Mouse (Mus musculus) lung, postnatal 0 days (tissue): ENCODE data around the gene Tsc2. TPM values are rescaled to one million over a fixed set of nuclear protein-coding genes. Genes with fewer than 3 reads are reported as not detected.

Source experiments
- ATAC-seq: fragments of 200-750 bp; cut with Nextera tagmentation; 2 replicates; pipeline ENCODE4 v1.8.0; 2017; ENCODE audit warnings: moderate library complexity
- DNase-seq: peaks from one replicate; pipeline ENCODE4 v3.0.0-alpha.2; 2016; ENCODE audit warnings: low spot score
- H3K27ac ChIP-seq: fragments of 300-500 bp; sonication (generic); 2 replicates; pipeline ENCODE4 v1.5.1; 2014; ENCODE audit warnings: antibody characterized with exemption, mild to moderate bottlenecking, low read length, mixed read lengths
- H3K27me3 ChIP-seq: fragments of 300-500 bp; sonication (generic); replicated peaks from 2 replicates; pipeline ENCODE4 v1.6.1; 2014; ENCODE audit warnings: low read length, mixed read lengths; ENCODE audit not compliant: insufficient read depth
- H3K36me3 ChIP-seq: fragments of 300-500 bp; sonication (generic); 2 replicates; pipeline ENCODE4 v1.6.1; 2014; ENCODE audit warnings: low read length, mixed read lengths; ENCODE audit not compliant: insufficient read depth
- H3K4me1 ChIP-seq: fragments of 300-500 bp; sonication (generic); 2 replicates; pipeline ENCODE4 v1.6.1; 2014; ENCODE audit warnings: antibody characterized with exemption, low read depth, low read length, mixed read lengths; ENCODE audit not compliant: insufficient read depth
- H3K4me2 ChIP-seq: fragments of 300-500 bp; sonication (generic); replicated peaks from 2 replicates; pipeline ENCODE4 v1.6.1; 2014; ENCODE audit warnings: low read depth, mild to moderate bottlenecking, low read length, moderate library complexity, mixed read lengths
- H3K4me3 ChIP-seq: fragments of 300-500 bp; sonication (generic); 2 replicates; pipeline ENCODE4 v1.5.1; 2014; ENCODE audit warnings: low read depth, low read length
- H3K9ac ChIP-seq: fragments of 300-500 bp; sonication (generic); replicated peaks from 2 replicates; pipeline ENCODE4 v1.6.1; 2014; ENCODE audit warnings: low read depth, mild to moderate bottlenecking
- H3K9me3 ChIP-seq: fragments of 300-500 bp; sonication (generic); 2 replicates; pipeline ENCODE4 v1.6.1; 2016; ENCODE audit warnings: low read length, mixed read lengths
- CTCF ChIP-seq: IDR thresholded peaks from 2 replicates; pipeline ENCODE4 v1.5.1; 2016; ENCODE audit warnings: antibody characterized with exemption, mild to moderate bottlenecking
- EP300 ChIP-seq: IDR thresholded peaks from 2 replicates; pipeline ENCODE4 v1.6.1; 2016; ENCODE audit warnings: antibody characterized with exemption, mild to moderate bottlenecking, control low read depth
- WGBS: fragments of 180-500 bp; shearing (Covaris S2); extraction: QIAGEN DNeasy Blood & Tissue Kit; methylation state at CpG from one replicate; pipeline ENCODE4 v1.1.7; 2014; 5-methylcytosine and 5-hydroxymethylcytosine counted together
- polyA plus RNA-seq: library from polyadenylated mRNA; unstranded; fragments of >200 nt; fragmentation: Nextera tagmentation; extraction: Ambion mirVana; gene quantifications from 2 replicates; pipeline ENCODE4 v1.2.1, GENCODE M21; 2015

The Tsc2 gene
- polyA plus RNA-seq, 1 experiment from 2014 or later, result 31.7 TPM

GRCm38 (mm10) chr17:24551050-24551444 lies 81.4 kb downstream of the Tsc2 start:
- no peaks in the 10 kb centered on the region for H3K9me3 ChIP-seq
- H3K4me2 ChIP-seq, result peak overlapping the region; percentile 87
- ATAC-seq (no peak), DNase-seq (no peak)
- 0 out of 2 replicates have a peak, but pooled peaks cover 3% of the 10 kb centered on the region for H3K4me1 ChIP-seq
- H3K27ac ChIP-seq, result peak overlapping the region; percentile 96; the same call in 1 of the 2 replicates
- H3K27me3 ChIP-seq, result no peaks in the 10 kb centered on the region
- TF ChIP-seq CTCF, result no peak
- no peak for TF ChIP-seq EP300
- 47% methylated on average over 3 of the region's 3 CpGs for WGBS
- peak overlapping the region; percentile 73 for H3K9ac ChIP-seq
- H3K4me3 ChIP-seq, result peak overlapping the region; percentile 80
- H3K36me3 ChIP-seq, result no peaks in the 10 kb centered on the region

DNA sequence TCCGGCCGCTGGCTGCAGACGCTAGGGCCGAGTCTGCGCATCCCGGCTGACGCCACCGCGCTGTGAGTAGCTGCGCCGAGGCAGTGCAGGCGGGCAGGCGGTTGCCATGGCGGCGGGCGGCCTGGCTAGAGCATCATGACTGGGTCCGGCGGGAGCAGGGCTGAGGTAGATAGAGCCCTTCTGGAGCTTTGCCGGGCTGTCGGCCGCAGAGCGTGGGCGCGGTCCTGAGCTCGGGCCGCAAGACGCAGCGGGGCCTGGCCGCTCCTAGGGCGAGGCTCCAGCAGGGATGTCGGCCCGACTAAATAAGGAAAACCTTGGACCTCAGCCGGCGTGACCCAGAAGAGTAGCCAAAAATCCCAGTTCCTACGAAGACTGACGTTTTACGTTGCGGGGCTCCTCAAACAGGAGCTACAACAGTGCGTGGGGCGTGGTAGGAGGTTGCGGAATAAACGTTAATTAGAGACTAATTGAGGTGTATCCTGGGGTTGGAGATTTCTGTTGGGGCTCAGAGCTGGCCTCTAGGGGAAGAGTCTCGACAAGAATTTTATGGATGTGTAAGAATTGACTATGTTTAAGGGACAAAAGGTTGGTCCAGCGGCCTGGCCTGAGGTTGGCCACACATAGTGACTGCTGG lies 81.9 kb downstream of the Tsc2 start:
- peak overlapping the region; percentile 87 for H3K4me2 ChIP-seq
- H3K9ac ChIP-seq, result peak overlapping the region; percentile 73
- ATAC-seq (peak; percentile 69), DNase-seq (peak; percentile 83)
- no peaks in the 10 kb centered on the region for H3K9me3 ChIP-seq
- H3K27me3 ChIP-seq, result no peaks in the 10 kb centered on the region
- TF ChIP-seq CTCF, result peak; percentile 31; the same call in 1 of the 2 replicates
- TF ChIP-seq EP300, result no peak
- H3K4me3 ChIP-seq, result peak overlapping the region; percentile 80
- peak overlapping the region; percentile 96 for H3K27ac ChIP-seq
- 1% methylated on average over 35 of the region's 44 CpGs for WGBS
- H3K36me3 ChIP-seq, result no peaks in the 10 kb centered on the region
- 0 out of 2 replicates have a peak, but pooled peaks cover 3% of the 10 kb centered on the region for H3K4me1 ChIP-seq

DNA sequence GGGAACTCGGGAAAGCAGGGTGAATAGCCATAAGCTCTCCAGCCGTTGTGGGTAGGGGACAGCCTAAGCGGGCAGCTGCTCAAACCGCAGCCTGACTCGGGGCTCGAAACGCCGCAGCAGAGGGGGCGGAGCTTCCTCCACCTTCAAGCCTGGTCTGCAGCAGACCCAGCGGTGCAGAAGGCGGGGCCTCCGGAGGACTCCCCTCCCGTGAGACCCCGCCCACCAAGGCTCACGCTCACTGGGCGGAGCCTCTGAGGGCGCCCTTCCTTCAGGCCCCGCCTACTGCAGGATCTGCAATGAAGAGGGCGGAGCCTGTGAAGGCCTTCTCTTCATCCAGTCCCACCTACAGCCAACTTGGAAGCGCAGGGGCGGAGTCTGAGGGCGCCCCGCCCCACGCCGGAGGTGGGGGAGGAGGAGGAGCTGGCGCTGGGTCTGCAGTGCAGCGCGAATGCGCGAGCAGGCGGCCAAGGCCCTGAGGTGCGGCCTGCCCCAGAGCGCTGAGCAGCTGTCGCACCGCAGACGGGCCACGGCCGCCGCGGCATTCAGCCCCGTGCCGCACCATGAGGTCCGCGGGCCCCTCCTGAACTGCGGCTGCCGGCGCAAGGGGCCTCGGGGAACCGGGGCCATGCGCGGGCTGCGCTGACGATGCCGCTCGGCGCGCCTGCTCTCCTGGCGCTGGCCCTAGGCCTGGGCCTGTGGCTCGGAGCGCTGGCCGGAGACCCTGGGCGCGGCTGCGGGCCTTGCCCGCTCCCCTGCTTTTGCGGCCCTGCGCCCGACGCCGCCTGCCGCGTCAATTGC lies 82.6 kb downstream of the Tsc2 start, which contains the start of gene Pkd1:
Gene Pkd1, plus strand, starts transcription at position 217 of the 798 bp plus-strand sequence.
- no peaks in the 10 kb centered on the region for H3K9me3 ChIP-seq
- TF ChIP-seq EP300, result no peak
- TF ChIP-seq CTCF, result peak; percentile 4; the same call in 1 of the 2 replicates
- peak within 1 kb of the TSS; percentile 80 for H3K4me3 ChIP-seq
- no peaks in the 10 kb centered on the region for H3K27me3 ChIP-seq
- peak within 1 kb of the TSS; percentile 96 for H3K27ac ChIP-seq
- no peaks in the 10 kb centered on the region for H3K36me3 ChIP-seq
- peak; percentile 96 for ATAC-seq
- H3K4me2 ChIP-seq, result peak within 1 kb of the TSS; percentile 87
- peak; percentile 100 for DNase-seq
- 0 out of 2 replicates have a peak, but pooled peaks cover 3% of the 10 kb centered on the region for H3K4me1 ChIP-seq
- H3K9ac ChIP-seq, result peak within 1 kb of the TSS; percentile 73
- WGBS, result under 1% methylated on average over 49 of the region's 72 CpGs

GRCm38 (mm10) chr17:24548921-24549617 lies 83.4 kb downstream of the Tsc2 start:
- Histone ChIP-seq H3K4me2 (peak overlapping the region; percentile 72), H3K9ac (peak overlapping the region; percentile 9), H3K27ac (peak overlapping the region; percentile 83), H3K4me3 (peak overlapping the region; percentile 80), H3K36me3 (no peaks in the 10 kb centered on the region), H3K9me3 (no peaks in the 10 kb centered on the region), H3K4me1 (0 out of 2 replicates have a peak, but pooled peaks cover 3% of the 10 kb centered on the region), H3K27me3 (no peaks in the 10 kb centered on the region)
- TF ChIP-seq CTCF, result no peak
- no peak for TF ChIP-seq EP300
- DNase-seq, result peak; percentile 91
- no peak for ATAC-seq
- 1% methylated on average over 23 of the region's 23 CpGs for WGBS

DNA sequence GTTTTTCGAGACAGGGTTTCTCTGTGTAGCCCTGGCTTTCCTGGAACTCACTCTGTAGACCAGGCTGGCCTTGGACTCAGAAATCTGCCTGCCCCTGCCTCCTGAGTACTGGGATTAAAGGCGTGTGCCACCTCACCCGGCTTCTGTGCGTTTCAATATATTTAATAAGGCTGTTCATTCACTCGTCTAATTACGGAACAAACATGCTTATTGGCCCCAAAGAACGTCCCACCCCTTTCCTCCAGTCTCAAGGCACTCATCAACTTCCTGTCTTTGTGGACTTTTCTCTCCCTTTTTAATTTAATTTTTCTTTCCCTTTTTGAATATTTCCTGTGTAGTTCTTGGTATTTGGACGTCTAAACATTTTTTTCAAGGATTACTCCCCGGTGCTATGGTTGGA lies 84.0 kb downstream of the Tsc2 start:
- H3K9ac ChIP-seq, result 0 out of 2 replicates have a peak overlapping the region, but pooled peaks have one; percentile 9
- H3K4me3 ChIP-seq, result peak overlapping the region; percentile 80
- peak overlapping the region; percentile 83 for H3K27ac ChIP-seq
- no peaks in the 10 kb centered on the region for H3K9me3 ChIP-seq
- peak overlapping the region; percentile 72 for H3K4me2 ChIP-seq
- TF ChIP-seq EP300 (no peak), CTCF (no peak)
- no peaks in the 10 kb centered on the region for H3K36me3 ChIP-seq
- ATAC-seq (no peak), DNase-seq (peak; percentile 54)
- H3K4me1 ChIP-seq, result 0 out of 2 replicates have a peak, but pooled peaks cover 3% of the 10 kb centered on the region
- WGBS, result 13% methylated on average over 9 of the region's 9 CpGs
- no peaks in the 10 kb centered on the region for H3K27me3 ChIP-seq
